Mouse (Mus musculus) midbrain, embryonic 10.5 days (tissue): ENCODE data around the gene Foxp4. TPM values are rescaled to one million over a fixed set of nuclear protein-coding genes. Genes with fewer than 3 reads are reported as not detected.
A peak's percentile ranks its signal among the peaks of the same experiment; 100 is the strongest.
"Not testable (repeated sequence)": the region's sequence is repeated elsewhere in the genome, so short reads cannot be mapped to it uniquely, and the experiment has no call there.

Experiments used
- DNase-seq: peaks from one replicate; pipeline ENCODE4 v3.0.0-alpha.2; 2017; ENCODE audit warnings: low spot score
- H3K27ac ChIP-seq: fragments of 300-500 bp; sonication (generic); replicated peaks from 2 replicates; pipeline ENCODE4 v1.5.1; 2016; ENCODE audit warnings: mild to moderate bottlenecking
- H3K27me3 ChIP-seq: fragments of 300-500 bp; sonication (generic); 2 replicates; pipeline ENCODE4 v1.6.1; 2016; ENCODE audit warnings: low read depth, mild to moderate bottlenecking; ENCODE audit not compliant: poor library complexity, severe bottlenecking
- H3K36me3 ChIP-seq: fragments of 300-500 bp; sonication (generic); 2 replicates; pipeline ENCODE4 v1.6.1; 2016; ENCODE audit warnings: mild to moderate bottlenecking, moderate library complexity
- H3K4me1 ChIP-seq: fragments of 300-500 bp; sonication (generic); 2 replicates; pipeline ENCODE4 v1.6.1; 2016
- H3K4me3 ChIP-seq: fragments of 300-500 bp; sonication (generic); 2 replicates; pipeline ENCODE4 v1.5.1; 2016; ENCODE audit warnings: mild to moderate bottlenecking, moderate library complexity
- H3K9me3 ChIP-seq: fragments of 300-500 bp; sonication (generic); replicated peaks from 2 replicates; pipeline ENCODE4 v1.6.1; 2016; ENCODE audit warnings: mild to moderate bottlenecking
- WGBS: fragments of 180-500 bp; shearing (Covaris S2); methylation state at CpG from one replicate; pipeline ENCODE4 v1.1.7; 2016; 5-methylcytosine and 5-hydroxymethylcytosine counted together
- polyA plus RNA-seq: library from polyadenylated mRNA; unstranded; fragments of >200 nt; fragmentation: Nextera tagmentation; extraction: Ambion mirVana; gene quantifications from 2 replicates; pipeline ENCODE4 v1.2.1, GENCODE M21; 2016

The Foxp4 gene
- polyA plus RNA-seq, 1 experiment from 2014 or later, result 21.8 TPM

DNA sequence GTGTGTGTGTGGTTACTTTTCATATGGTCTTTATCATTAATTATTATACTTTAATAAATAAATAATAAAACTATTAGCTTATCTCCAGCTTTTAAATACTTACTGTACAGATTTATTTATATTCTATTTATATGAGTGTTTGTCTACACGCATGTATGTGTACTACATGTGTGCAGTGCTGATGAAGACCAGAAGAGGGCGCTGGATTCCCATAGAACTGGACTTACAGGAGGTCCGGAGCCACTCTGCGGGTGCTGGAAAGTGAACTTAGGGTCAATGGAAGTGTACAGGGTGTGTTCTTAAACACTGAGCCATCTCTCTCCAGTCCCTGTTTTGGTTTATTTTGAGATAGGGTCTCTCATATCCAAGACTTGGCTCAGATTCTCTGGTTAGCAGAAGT is 68.9 kb downstream of the Foxp4 start:
- H3K9me3 ChIP-seq, result peaks cover 11% of the 10 kb centered on the region; the same call in 1 of the 2 replicates
- DNase-seq, result no peak
- H3K27ac ChIP-seq, result no peak overlapping the region
- no peaks in the 10 kb centered on the region for H3K36me3 ChIP-seq
- H3K4me1 ChIP-seq, result peaks cover 14% of the 10 kb centered on the region
- WGBS, result 76% methylated on average over 4 of the region's 4 CpGs
- no peak overlapping the region for H3K4me3 ChIP-seq
- peaks cover 27% of the 10 kb centered on the region for H3K27me3 ChIP-seq

DNA sequence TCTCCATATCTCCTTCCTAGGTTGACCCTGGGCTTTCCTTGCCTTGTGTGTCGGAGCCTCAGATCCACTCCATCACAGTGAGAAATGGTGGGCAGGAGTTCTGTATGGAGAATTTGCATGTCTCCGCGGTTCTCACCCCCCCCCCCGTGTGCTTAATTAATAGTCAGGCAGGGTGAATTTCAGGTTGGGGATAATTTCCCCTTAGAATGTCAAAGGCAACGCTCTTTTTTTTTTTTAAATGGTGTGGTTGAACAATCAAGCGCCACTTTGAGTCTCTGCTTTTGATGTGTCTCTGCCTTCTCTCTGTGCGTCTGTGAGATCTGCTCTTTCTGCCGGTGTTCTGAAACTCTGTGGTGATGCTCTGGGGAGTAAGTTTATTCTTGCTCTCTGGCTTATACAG is 69.5 kb downstream of the Foxp4 start:
- H3K9me3 ChIP-seq, result peaks cover 11% of the 10 kb centered on the region; the same call in 1 of the 2 replicates
- DNase-seq, result no peak
- peaks cover 11% of the 10 kb centered on the region for H3K4me1 ChIP-seq
- no peak overlapping the region for H3K4me3 ChIP-seq
- WGBS, result 88% methylated on average over 8 of the region's 8 CpGs
- no peak overlapping the region for H3K27ac ChIP-seq
- peaks cover 27% of the 10 kb centered on the region for H3K27me3 ChIP-seq
- no peaks in the 10 kb centered on the region for H3K36me3 ChIP-seq

DNA sequence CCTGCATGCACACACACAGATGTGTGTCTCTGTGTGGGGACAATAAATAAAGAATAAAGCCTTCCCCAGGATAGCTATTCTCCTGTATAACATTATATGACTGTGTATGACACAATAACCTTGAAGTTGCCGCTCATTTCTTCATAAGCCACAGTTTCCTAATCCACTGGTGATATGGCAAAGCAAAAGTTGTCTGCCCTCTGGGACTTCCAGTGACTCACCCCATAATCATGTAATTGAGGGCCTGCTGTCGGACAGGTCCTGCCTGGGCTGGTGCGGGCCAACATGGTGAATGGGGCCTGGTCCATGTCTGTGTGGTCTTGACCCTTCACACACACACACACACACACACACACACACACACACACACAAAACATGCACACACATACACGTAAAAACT is 70.7 kb downstream of the Foxp4 start:
- Histone ChIP-seq H3K27me3 (peaks cover 27% of the 10 kb centered on the region), H3K36me3 (no peaks in the 10 kb centered on the region), H3K9me3 (peaks cover 11% of the 10 kb centered on the region; the same call in 1 of the 2 replicates), H3K4me1 (peaks cover 13% of the 10 kb centered on the region), H3K27ac (no peak overlapping the region), H3K4me3 (no peak overlapping the region)
- 92% methylated on average over 4 of the region's 4 CpGs for WGBS
- DNase-seq, result no peak

DNA sequence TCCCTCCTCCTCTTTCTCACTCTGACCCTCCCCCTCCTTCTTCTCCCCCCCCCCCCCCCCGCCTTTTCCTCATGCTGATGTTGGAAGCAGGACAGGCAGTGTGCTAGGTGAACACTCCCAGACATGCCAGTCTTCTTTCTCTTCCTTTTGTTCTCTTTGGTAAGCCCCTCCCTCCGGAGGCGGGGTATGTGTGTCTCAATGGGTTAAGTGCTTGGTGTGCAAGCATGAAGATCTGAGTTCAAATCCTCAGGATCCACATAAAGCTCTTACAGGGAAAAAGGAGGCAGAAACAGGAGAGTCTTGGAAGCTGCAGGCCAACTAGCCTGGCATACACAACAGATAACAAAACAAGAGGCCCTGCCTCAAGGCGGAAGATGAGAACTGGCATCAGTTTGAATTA is 71.1 kb downstream of the Foxp4 start:
- H3K36me3 ChIP-seq, result no peaks in the 10 kb centered on the region
- WGBS, result 91% methylated on average over 3 of the region's 4 CpGs

DNA sequence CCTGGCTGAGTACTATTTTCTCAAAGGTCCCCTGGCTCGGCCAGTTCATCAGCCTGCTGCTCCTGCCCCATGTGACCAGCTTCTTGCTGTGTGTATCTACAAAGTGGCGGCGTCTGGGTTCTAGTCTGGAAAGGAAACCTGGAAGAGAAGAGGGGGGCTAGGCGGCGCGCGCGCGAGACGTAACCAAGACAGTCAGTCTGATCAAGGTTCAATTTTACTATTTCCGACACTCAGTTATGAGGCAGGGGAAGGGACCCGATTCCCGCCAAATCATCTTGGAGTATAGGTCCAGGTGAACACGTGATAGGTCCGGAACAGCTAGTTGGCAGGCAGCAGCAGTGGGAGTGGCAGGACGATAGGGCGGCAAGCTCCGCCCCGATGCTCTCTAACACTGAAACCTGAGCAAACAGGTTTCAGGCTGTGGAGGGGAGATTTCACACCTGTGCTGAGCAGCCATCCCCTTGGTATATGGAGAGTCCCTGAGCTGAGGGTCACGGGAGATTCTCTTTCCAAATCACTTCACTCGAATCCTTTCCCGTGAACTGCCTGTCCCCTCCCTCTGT is 72.6 kb downstream of the Foxp4 start:
- H3K4me1 ChIP-seq, result peaks cover 13% of the 10 kb centered on the region
- H3K27me3 ChIP-seq, result peaks cover 27% of the 10 kb centered on the region
- H3K9me3 ChIP-seq, DNase-seq, H3K36me3 ChIP-seq: not testable (repeated sequence)
- H3K27ac ChIP-seq, result 0 out of 2 replicates have a peak overlapping the region, but pooled peaks have one; percentile 9
- H3K4me3 ChIP-seq, result peak overlapping the region; percentile 29
- 20% methylated on average over 22 of the region's 22 CpGs for WGBS

More for the DNA sequence above, 71.1 kb downstream of the Foxp4 start:
- peaks cover 27% of the 10 kb centered on the region for H3K27me3 ChIP-seq
- DNase-seq, result no peak
- H3K27ac ChIP-seq, result no peak overlapping the region
- H3K4me3 ChIP-seq, result no peak overlapping the region
- peaks cover 11% of the 10 kb centered on the region; the same call in 1 of the 2 replicates for H3K9me3 ChIP-seq
- peaks cover 13% of the 10 kb centered on the region for H3K4me1 ChIP-seq

DNA sequence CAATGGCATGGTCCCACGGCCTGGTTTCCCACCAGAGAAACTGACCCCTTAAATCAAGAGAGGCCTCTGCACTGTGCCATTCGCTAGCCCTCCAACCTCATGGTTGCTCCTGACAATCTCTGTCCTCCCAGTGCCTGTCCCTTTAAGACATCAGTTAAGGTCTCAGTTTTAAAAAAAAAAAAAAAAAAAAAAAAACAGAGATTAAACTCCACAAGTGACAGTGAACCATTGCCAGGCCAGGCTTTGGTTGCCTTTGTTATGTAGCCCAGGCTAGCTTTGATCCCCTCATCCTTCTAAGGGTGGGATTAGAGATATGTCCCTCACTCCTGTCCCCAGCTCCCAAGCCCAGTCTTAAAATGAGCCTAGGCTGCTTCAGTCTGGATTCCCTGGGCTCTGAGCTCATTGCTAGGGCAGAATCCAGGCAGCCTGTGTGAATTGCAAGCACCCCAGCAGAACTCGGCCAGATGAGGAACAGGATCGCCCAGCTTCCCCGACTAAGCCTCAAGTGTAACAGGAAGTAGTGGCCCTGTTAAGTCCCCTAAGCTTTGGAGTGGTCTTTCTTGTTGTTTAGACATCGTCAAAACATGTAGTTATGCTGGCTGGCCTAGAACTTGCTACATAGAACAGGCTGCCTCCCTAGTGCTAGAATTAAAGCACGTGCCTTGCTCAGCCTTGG is 73.7 kb downstream of the Foxp4 start:
- H3K4me1 ChIP-seq, result peaks cover 13% of the 10 kb centered on the region
- H3K27ac ChIP-seq, result no peak overlapping the region
- no peaks in the 10 kb centered on the region for H3K36me3 ChIP-seq
- H3K27me3 ChIP-seq, result peaks cover 27% of the 10 kb centered on the region
- WGBS, result 82% methylated on average over 7 of the region's 7 CpGs
- no peak overlapping the region for H3K4me3 ChIP-seq
- peaks cover 6% of the 10 kb centered on the region; the same call in 1 of the 2 replicates for H3K9me3 ChIP-seq
- no peak for DNase-seq

DNA sequence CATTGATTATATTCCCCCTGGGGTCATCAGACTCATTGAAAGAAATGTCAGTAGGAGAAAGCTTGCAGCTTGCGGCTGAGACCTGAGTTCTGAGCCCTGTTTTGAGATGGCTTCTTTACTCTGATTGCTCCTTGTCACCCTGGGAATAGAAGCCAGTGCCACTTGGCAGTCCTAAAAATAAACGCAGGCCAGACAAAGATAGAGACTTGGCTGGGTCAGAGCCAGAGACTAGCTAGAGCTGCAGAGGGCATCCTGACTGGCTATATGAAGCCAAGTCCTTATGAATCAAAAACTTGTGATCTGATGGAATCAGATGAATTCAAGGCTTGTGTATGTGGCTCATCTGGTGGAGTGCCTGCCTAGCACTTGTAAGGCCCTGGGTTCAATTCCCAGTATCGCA is 74.4 kb downstream of the Foxp4 start:
- no peak for DNase-seq
- peaks cover 13% of the 10 kb centered on the region for H3K4me1 ChIP-seq
- no peak overlapping the region for H3K4me3 ChIP-seq
- peaks cover 27% of the 10 kb centered on the region for H3K27me3 ChIP-seq
- no peaks in the 10 kb centered on the region for H3K36me3 ChIP-seq
- no peaks in the 10 kb centered on the region for H3K9me3 ChIP-seq
- H3K27ac ChIP-seq, result no peak overlapping the region
- WGBS, result 89% methylated on average over 3 of the region's 3 CpGs

DNA sequence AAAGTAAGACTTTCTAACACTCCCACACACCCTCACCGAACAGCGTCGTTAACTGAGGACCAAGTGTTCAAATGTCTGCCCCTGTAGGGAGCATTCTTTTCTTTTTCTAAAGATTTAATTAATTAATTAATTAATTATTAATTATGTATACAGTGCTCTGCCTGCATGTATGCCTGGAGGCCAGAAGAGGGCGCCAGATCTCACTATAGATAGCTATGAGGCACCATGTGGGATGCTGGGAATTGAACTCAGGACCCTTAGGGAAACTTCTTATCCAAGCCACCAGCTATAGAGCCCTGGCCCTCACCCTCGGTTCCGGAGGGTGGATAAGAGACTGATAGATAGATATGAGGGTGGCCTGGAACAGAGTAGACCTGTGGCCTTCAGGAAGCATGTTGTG is 76.5 kb downstream of the Foxp4 start:
- no peak overlapping the region for H3K4me3 ChIP-seq
- peaks cover 13% of the 10 kb centered on the region for H3K4me1 ChIP-seq
- 86% methylated on average over 6 of the region's 6 CpGs for WGBS
- no peaks in the 10 kb centered on the region for H3K36me3 ChIP-seq
- no peak for DNase-seq
- no peak overlapping the region for H3K27ac ChIP-seq
- peaks cover 7% of the 10 kb centered on the region; the same call in 1 of the 2 replicates for H3K9me3 ChIP-seq
- H3K27me3 ChIP-seq, result peaks cover 24% of the 10 kb centered on the region

DNA sequence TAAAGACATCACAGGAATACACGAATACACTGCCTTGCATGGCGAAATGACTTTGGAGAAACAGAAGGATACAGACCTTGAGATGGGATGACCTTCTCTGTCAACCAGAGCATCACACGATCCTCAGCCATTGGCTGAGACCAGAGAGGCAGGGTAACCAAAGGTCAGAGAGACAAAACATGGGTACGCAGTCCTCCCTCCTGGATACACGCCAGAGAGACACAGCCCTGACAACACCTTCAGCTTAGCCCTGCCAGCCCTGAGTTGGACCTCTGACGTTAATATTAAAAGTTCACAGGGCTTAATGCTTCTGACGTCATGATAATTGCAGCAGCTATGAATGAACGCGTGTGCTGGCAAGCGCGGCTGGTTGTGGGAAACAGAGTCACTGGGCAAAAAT is 78.8 kb downstream of the Foxp4 start:
- peaks cover 7% of the 10 kb centered on the region; the same call in 1 of the 2 replicates for H3K9me3 ChIP-seq
- H3K27me3 ChIP-seq, result no peaks in the 10 kb centered on the region
- DNase-seq, result no peak

DNA sequence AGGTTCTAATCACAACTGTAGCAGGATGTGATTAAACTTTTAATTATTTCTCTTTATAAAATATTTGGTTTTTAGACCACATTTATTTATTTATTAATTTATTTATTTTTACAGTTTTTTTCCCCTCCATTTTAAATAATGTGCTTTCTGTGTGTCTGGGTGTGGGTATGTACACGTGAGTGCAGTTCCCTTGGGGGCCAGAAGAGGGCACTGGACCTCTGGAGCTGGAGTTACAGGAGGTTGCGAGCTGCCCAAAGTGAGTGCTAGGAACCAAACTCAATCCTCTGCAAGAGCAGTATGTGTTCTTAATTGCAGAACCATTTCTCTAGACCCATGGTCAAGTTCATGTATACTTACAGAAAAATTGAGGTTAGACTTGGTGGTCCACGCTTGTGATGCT is 81.0 kb downstream of the Foxp4 start:
- H3K9me3 ChIP-seq, result peaks cover 7% of the 10 kb centered on the region; the same call in 1 of the 2 replicates
- no peak for DNase-seq
- H3K4me3 ChIP-seq, result no peak overlapping the region
- no peak overlapping the region for H3K27ac ChIP-seq
- no peaks in the 10 kb centered on the region for H3K27me3 ChIP-seq
- H3K4me1 ChIP-seq, result peaks cover 5% of the 10 kb centered on the region; the same call in 1 of the 2 replicates
- 90% methylated on average over 3 of the region's 3 CpGs for WGBS
- no peaks in the 10 kb centered on the region for H3K36me3 ChIP-seq

More for the DNA sequence above, 78.8 kb downstream of the Foxp4 start:
- Histone ChIP-seq H3K36me3 (no peaks in the 10 kb centered on the region), H3K27ac (no peak overlapping the region), H3K4me1 (peaks cover 7% of the 10 kb centered on the region), H3K4me3 (no peak overlapping the region)
- 87% methylated on average over 11 of the region's 11 CpGs for WGBS

DNA sequence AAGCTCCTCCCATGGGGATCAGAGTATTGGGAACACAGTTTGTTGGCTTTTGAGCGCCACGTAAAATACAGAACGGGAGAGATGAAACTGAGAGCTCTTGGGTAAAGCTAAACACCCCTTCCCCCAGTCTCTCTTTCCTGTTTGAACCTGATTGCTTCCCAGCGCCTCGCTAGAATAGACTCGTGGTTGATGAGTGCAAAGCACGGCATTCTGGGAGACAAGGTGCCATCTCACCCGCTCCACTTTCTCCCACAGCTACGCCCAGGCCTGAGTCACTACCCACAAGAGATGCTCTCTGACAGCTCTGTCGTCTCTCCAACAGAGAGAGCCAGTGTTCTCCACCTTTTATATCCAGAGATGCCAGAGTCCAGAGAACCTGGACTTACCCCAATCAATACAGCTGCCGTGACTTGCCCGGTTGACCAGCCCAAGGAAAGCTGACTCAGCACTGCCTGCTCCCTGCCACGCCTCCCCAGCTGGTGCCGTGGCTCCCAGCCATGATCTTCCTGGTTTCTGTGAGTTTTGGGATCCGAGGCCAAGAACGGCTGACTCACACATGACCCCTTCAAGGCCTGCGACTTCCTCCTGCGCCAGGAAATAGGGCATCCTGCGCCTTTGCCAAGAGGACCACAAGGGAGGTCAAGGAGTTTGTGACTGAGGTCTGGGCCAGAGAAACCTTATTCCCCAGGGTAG is 82.4 kb downstream of the Foxp4 start:
- 83% methylated on average over 19 of the region's 19 CpGs for WGBS

DNA sequence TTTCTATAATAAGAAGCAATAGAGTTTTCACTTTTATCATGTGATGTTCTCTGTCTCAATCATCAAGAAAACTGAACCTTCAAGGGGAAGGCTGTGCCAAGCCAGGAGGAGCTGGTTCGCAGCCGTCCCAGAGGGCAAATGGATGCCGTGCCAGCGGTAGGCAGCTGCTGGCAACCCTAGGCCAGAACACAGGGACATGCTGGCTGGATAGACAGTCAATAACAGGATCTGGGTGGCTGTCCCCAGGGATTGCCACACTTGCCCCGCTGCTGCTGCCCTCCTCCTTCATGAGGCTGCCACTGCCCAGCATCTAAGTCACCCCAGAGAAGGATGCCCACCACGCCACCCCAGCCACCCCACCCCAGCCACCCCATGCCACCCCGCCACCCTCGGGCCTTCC is 82.9 kb downstream of the Foxp4 start:
- Histone ChIP-seq H3K36me3 (no peaks in the 10 kb centered on the region), H3K27ac (no peak overlapping the region), H3K4me3 (no peak overlapping the region), H3K27me3 (peaks cover 5% of the 10 kb centered on the region), H3K9me3 (peaks cover 7% of the 10 kb centered on the region; the same call in 1 of the 2 replicates), H3K4me1 (peaks cover 5% of the 10 kb centered on the region; the same call in 1 of the 2 replicates)
- WGBS, result 87% methylated on average over 8 of the region's 8 CpGs
- DNase-seq, result no peak

More for the DNA sequence above, 82.4 kb downstream of the Foxp4 start:
- Histone ChIP-seq H3K4me1 (peaks cover 5% of the 10 kb centered on the region; the same call in 1 of the 2 replicates), H3K36me3 (no peaks in the 10 kb centered on the region), H3K9me3 (peaks cover 7% of the 10 kb centered on the region; the same call in 1 of the 2 replicates), H3K27ac (no peak overlapping the region), H3K4me3 (no peak overlapping the region), H3K27me3 (no peaks in the 10 kb centered on the region)
- no peak for DNase-seq
